Mouse (Mus musculus): ENCODE data around the gene Slc24a4.

DNA sequence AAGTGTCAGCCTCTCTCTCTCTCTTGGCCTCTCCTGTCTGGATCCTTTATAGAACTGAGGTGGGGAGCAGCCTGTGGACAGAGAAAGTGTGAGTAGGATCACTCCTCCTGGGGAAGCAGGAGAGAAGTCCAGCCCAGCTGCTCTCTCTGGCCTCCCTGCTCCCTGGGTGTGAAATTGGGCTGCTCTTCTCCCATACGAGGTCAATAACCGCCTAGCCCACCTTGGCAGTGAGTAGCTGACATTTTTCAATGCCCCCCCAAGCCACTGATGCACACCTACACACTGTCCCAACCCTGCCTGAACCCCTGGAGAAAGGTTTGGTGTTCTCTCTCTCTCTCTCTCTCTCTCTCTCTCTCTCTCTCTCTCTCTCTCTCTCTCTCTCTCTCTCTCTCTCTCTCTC is 140.6 kb downstream of the Slc24a4 start:
- TF ChIP-seq CTCF (IDR thresholded peaks at IDR 0.05) (no peak), EP300 (IDR thresholded peaks at IDR 0.05; ENCODE audit: insufficient read depth, low read depth, low read length) (no peak)
